Mouse (Mus musculus) frontal cortex, postnatal 10 days (tissue): ENCODE results near the gene Slc2a1.

Source experiments
- DNase-seq, 2 experiments: peaks; one replicate each; pipeline ENCODE4 v3.0.0; 2022; ENCODE audit warnings: low spot score in 2 of 2, mixed read lengths in 1 of 2

Gene Slc2a1

DNA sequence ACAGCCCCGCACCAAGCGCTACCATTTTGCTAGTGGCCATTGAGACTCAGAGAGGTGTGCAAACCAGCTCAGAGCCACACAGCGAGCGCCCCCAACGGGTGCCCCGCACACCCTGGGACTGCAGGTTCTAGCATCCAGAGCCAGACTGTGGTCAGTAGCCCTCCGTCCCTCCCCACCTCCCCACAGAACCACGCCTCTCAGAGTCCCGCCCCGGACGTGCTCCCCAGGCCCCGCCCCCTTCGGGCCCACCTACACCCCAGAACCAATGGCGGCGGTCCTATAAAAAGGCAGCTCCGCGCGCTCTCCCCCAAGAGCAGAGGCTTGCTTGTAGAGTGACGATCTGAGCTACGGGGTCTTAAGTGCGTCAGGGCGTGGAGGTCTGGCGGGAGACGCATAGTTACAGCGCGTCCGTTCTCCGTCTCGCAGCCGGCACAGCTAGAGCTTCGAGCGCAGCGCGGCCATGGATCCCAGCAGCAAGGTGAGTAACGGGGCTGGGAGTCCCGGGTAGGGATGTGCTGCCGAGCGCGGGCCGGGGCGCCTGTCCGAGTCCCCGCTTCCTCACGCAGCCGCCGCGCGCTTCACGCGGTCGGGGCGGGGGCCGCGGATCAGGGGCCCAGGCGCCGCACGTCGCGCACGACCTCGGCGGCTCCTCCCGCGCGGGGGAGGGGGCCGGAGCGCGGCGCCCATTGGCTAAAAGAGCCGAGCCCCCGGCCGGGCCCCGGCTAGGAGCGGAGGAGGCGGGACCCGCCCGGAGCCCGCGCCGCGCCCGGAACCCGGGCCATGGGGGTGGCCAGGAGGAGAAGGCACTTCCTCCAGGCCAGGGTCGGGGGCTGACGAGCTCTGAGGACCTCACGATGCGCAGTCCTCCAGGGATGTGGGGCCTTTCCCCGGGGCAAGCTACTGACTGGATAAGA lies at the start of gene Slc2a1:
Gene Slc2a1 (plus strand): TSS at position 217 of the 914 bp plus-strand sequence.
- peak; percentile 85 to 87 for DNase-seq

DNA sequence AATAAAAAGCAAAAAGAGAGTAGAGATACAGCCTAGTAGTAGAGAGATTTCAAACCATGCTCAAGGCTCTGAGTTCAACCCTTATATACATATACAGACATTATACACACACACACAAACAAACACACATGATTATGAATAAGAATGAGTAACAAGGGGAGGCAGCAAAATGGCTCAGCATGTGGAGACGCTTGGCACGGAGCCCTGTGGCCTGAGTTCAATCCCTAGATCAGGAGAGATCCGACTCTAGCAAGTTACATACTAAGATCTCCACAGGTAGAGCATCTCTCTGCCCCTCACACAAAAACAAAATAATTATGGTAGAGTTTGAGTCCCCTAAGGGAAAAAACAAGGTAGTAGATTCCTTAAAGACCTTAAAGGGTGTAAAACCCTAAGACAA lies 41.7 kb upstream of the Slc2a1 start:
- no peak for DNase-seq

DNA sequence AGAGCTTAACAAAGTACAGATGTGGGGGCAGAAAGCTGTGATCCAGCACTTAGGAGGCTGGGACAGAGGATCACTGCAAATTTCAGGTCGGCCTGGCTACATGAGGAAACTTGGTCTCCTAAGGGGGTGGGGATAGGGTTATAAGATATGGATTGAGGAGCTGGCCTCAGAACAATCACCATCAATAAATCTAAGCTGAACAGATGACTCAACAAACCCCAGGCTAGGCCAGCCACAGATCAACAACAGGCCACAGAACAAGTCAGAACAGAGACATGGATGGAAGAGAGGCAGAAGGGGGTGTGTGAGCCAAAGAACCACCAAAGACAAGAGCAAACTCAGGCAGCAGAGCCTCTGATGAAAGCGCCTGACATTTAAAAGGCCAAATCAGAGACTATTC lies 41.3 kb upstream of the Slc2a1 start:
- DNase-seq: no peak

DNA sequence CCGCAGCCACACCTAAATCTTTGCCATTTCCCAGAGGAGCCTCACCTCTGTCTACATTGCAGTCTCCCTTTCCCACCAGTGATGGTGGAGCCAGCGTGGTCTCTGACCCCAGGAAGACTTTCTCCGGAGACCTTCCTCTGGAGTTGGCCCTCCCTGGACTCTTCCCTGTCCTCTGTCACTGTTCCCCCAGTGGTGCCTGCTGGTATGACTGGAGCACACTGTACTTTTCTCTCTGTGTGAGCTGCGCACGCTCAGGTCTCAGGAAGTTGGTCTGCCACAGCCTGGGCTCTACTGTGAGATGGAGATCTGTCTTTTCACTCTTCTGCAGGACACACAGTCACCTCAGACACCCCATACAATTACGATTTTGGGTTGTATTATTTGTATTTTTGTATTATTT lies 39.6 kb upstream of the Slc2a1 start:
- no peak for DNase-seq

DNA sequence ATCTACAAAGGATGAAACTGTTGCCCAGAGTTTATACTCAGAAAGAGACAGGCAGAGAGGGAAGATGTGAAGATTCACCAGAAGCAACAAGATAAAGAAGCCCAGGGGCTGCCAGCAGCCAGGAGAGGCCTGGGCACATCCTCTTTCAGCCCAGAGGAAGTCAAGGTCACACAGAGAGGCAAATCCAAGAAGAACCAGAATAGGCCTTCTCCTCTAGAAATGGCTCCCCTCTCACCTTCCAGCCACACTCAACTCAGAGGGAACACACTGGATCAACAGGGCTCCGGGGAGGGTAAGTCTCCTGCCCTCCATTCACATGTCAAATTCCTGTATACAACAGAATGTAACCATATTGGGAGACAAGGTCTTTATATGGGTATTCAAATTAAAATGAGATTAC lies 38.3 kb upstream of the Slc2a1 start:
- no peak for DNase-seq

DNA sequence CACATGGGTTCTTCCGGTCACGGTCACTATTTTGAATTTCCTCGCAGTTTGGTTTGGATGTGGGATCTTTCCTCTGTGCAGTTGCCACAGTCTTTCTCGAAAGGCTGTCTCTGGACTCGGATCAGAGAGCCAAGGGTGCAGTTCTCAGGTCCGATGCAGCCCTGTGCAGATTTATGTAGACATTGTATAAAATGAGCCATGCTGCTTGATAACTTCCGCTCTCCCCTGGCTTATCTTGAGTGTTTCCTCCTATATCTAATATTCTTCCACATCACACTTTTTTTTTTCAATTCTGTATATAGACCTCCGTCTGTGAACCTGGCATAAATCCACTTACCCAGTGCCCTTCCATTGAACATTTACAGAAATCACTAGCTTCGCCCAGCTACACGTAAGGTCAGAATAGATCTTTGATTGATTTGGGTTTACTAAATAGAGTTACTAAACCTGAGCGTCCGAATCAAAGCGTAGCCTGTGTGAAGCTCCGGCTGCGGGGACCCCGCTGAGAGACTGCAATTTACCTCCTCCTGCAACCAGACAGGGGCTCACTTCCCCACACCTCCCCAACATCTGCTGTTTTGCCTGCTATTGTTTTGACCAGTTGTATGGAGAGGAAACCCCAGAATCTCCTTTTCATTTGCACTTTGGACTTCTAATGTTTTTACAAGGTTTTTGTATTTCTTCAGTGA lies 37.4 kb upstream of the Slc2a1 start:
- no peak for DNase-seq

DNA sequence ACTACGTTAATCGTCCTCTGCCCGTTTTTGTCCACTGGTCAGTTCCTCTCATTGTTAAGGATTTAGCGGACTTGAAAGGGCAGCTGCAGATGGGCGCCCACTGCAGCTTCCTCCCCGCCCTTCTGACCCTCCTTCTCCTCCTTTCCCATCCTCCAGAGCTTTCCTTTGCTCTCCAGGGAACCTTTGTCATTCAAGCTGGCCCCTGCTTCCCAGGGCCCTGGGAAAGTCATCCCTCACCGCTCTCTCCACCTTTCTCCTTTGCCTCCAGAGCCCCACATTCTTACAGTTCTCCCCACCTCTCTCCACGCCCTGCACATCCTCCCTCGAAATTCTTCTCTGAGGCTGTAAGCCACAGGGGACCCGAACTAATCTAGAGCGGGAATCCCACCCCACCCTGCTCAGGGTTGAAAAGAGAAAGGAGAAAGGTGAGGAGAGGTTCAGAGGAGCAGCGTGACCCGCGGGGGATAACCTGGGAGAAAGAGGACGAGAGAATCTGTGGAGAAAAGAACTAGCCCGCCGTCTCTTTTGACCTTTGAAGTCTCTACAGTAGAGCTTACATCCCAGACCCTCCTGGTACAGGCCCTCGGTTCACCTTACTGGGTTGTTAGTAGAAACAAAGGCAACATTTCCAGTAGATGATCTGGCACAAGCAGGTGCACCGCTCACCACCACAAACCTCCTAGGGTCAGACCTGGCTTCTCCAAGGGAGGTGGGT lies 36.7 kb upstream of the Slc2a1 start:
- no peak for DNase-seq

DNA sequence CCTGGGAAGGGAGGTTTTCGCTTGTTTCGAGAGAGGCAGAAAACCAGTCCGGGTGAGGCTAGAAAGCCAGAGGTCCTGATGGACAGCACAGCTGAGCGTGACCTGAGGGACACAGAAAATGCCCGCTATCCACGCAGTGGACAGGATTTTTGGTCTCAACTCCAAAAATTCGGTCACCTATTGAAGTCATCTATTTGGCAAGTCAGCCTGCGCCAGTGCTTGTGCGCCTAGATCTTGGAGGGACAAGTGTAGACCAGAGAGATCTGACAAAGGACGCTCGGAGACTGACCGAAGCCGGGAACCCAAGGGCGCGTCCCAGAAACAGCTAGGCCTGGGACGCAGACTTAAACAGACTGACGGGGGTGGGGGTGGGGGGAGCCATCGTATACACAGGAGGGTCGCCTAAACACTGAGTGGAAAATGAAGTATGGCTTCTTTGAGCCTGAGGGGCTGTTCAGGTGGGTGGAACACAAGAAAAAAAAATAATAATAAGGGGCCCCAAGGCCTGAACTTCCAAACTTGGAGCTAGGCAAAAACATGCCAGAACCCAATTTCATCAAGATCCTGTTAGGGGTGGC lies 36.1 kb upstream of the Slc2a1 start:
- no peak for DNase-seq

DNA sequence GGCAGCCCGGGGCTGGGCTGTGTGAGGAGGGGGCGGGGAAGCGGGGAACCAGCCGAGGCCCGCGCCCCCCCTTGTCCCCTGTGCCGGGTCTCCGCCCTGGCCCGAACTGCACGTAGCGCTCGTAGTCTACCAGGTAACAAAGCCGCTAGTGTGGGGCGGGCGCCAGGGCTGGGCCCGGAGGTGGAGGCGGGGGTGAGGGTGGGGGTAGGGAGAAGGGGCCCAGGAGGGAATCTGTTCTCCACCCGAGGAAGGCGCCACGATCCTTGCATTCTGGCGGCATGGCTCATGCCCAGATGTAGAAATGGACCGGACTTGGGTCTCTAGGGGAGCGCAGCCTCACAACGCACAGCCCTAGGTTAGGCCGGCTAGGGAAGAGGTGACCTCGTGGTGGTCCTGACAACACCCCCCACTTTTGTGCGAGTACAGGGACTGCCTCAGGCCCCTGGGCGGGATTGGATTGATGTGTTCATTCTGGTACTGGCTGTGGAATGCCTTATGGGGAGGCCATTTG lies 35.5 kb upstream of the Slc2a1 start:
- no peak for DNase-seq

DNA sequence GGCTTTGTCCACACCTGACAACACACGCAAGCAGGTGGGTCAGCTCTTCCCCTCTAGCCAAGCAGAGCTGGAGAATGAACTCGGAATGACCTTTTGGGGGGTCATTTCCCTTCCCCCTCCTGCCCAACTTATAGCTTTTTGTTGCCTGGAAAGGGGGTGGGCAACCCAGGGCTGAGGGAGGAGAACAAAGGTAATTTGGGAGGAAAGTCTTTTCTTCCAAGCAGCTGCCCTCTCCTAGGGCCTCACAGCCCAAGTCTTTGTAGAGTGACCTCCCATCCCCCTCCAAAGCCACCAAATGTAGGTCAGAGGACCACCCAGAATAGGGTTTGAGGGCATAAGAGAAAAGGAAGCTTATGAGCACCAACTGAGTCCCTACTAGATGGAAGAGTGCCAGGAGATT lies 34.9 kb upstream of the Slc2a1 start:
- DNase-seq: no peak

DNA sequence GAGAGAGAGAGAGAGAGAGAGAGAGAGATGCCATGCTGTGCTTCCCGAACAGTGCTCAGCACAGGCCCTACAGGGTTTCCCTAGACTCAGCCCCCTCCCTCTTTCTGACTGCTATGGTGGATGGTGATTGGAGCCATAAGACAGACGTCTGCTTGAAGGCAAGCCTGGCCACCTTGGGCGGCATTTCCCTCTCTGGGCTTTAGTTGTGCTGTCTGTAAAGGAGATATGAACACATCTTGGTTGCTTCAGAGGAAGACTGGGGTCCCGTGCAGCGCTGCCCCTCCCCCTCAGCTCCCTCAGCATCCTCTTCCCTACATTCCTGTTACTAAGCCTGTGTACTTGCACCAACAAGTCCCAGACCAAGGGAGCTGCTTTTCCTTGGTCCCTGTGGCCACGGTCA lies 33.9 kb upstream of the Slc2a1 start:
- no peak for DNase-seq

DNA sequence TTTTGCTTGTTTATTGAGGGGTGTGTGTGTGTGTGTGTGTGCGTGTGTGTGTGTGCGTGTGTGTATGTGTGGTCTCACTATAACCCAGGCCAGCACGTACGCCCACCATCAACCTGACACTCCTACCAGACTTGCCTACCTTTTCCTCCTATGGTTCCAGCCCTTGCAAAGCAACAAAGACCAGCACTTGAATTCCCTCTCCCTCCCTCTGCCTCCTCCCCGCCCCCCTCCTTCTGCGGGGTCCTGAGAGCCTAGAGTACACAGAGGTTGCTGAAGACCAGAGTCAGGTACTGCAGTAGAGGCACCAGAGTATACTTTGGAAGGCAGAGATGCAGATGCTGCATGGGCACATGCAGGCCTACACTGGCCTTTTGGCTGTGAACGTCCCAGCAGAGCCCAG lies 33.2 kb upstream of the Slc2a1 start:
- DNase-seq: no peak

DNA sequence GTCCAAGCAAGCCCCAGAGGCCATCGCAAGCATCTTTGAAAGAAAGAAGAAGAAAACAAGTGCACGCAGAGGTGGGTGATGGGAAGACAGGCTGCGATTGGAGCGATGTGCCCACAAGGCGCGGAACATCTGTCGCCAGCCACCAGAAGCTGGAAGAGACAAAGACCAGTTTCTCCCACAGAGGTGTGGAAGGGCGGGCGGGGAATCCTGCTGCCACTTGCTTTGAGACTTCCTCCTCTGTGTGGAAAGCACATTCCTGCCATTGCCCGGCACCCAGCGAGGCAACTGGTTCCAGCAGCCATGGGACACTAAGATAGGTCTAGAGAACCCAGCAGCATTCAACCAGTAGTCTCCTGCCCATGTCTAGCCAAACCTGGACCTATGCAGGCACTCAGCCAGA lies 32.2 kb upstream of the Slc2a1 start:
- no peak for DNase-seq

DNA sequence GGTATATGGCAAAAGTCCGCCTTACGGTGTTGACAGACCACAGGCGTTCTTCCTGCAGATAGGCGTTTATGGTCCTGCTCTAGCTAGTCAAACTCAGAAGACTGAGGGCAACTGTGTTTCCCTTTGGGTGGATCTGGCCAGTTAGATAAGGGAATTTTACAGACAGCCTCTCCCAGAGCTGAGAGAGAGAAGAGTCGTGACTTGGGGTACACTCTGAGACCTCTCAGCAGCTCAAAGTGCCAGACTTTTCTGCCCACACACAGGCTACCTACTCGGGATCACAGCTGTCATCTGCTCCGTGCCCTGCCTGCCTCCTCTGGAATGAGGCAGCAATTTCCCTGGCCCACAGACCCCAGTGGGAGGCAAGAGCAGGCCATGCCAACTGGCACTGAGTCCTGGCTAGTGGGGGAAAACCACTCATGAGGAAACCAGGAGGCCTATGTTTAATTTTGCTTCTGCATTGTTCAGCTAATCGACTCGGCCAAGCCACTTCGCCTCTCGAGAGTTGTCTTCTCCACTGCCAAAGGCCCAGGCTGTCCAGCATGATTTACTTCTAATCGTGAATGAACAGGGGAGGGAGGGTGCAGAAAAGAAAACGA lies 31.3 kb upstream of the Slc2a1 start:
- peak in 1 of 2 experiments; percentile 24 for DNase-seq

DNA sequence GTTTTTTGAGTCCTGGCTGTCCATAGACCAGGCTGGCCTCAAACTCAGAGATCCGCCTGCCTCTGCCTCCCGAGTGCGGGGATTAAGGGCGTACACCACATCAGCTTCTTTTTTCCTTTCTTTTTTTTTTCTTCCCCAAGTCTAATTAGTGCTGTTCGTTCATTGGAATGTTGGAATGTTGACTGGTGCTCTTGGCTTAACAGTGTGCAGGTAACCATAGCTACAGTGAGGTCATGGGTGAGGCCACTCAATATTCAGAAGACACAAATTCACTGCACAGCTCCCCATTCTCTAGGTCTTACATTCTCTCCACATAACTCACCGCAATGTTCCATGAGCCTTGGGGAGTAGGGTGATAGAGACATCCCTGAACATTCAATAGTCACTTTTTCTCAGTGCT lies 28.6 kb upstream of the Slc2a1 start:
- DNase-seq: no peak

DNA sequence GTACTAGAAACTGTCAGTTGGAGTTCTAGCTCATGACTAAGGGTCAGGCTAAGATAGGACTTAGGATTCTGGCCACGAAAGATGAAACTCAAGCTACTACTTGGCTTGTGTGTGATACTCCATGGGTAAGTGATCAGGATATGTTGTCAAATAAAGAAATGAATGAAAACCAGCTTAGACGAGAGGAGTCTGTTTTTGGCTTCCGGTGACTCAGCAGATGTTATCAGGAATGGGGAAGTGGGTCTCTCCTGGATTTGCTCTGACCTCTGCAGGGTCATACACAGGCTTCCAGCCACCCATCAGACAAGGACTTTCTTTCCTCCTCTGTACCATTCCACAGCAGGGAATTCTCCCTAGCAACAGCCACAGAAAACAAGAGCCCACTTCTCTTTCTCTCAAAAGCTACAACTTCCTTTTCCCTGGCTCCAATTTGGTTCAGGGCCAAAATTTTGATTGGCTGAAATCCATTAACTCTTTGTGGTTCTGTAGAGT lies 25.7 kb upstream of the Slc2a1 start:
- DNase-seq: no peak

DNA sequence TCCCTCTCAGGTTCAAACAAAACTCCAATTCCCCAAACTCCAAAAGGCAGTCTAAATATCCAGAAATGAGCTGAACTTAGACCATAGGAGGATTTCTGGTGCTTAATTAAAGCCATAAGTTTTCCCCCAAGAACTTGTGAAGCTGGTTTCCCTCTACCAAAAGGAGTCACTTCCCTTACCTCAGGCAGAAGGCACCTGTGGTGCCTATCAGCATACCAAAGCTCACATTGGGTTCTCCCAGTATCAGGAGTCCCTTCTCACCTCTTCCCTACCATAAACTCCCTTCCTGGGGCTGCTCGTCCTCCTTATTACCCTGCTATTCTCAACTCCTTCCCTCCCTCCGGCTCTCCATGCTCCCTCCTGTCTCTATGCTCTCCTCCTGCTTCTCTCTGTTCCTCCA lies 20.1 kb upstream of the Slc2a1 start:
- DNase-seq: no peak

DNA sequence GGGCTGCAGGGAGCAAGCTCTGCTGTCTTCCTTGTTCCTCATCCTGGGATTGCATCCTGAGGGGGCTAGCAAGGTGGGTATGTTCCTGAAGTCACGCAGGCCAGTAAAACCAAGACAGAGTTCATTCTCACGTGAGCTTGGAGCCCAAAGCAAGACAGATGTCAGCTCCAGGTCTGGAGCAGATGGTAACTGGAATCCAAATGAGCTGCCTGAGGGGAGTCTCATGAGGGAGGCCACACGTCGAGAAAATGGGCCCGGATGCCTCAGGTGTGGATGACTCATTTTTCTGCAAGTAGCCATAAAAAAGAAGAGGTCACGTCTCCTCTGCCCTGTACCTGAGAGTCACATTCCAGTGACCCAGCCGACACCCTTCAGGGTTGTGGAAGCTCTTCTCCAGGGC lies 14.6 kb upstream of the Slc2a1 start:
- DNase-seq: no peak

DNA sequence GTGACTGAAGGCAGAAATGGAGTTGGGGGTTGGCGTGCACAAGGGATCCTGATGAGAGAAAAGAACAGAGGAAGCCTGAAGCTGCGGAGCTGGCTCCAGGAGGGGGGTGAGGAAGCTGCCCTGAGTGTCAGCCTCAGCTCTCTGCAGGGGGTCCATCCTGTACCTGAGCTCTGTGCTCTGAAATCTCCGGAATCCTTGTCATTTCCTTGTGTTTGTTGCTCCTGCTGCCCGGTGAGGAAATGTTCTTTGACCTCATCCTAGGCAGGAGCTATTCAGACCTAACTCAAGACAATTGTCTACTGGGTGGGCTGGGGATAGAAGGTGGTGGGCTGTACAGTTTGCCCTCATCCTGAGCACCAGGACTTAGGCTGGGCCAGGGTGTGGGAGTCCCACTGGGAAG lies 13.5 kb upstream of the Slc2a1 start:
- no peak for DNase-seq

DNA sequence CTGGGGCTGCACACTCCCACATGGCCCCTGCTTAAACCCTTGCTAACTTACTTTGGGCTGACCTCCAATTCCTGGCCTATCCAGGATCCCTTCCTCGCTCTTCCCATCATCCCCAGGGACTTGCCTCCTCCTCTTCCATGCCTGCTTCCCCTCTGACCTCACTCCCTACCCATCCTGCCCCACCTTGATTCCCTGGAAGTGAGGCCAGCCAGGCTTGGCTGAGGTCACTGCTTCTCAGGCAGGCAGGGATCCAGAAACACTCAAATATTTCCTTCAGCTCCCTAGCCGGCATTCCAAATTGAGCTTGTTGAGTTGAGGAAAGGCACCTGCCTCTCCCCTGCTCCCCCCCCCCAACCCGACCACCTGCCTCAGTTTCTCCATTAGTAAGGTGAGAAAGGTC lies 12.1 kb upstream of the Slc2a1 start:
- DNase-seq: no peak

DNA sequence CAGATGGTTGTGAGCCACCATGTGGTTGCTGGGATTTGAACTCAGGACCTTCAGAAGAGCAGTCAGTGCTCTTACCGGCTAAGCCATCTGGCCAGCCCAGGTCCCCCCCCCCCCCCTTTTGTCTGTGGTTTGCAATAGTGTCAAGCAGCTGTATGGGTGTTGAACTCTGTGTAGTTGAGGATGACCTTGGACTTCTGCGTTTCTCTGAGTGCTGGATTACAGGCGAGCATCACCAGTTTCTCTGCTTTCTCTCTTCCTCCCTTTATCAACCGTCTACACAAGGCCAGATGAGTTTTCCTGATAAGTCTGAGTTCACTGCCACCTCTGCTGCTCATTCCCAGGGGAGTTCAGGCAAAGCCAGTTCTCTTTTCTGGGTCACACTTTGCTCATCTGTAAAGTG lies 11.1 kb upstream of the Slc2a1 start:
- DNase-seq: no peak
